ENCODE assay signal across 9 mouse cellular contexts in genomic region chr9:45677952-45678663, GRCm38 (mm10).
DNase-seq lines count a peak whose midpoint lies in the region; ATAC-seq and TF ChIP-seq lines count a peak whose summit lies in the region.
"Had no signal": no experiment of that assay in that cellular context is flagged by ENCODE, and none has a peak within 500 bp of the region (broad histone marks: within the 10 kb centered on the region; RNA-seq: fewer than 3 reads in every experiment).

No protein-coding gene starts in this region.

- H3K27me3 ChIP-seq in forebrain, embryonic 15.5 days, result no peaks in the 10 kb centered on the region
- H3K27me3 ChIP-seq in midbrain, embryonic 12.5 days, result no peaks in the 10 kb centered on the region

- WGBS in bone marrow, adult 2 months, result 44% methylated on average over 8 of the region's 8 CpGs
- WGBS in forebrain, embryonic 15.5 days, result 36% methylated on average over 8 of the region's 8 CpGs
- WGBS in midbrain, embryonic 12.5 days, result 75% methylated on average over 8 of the region's 8 CpGs

- no peak for ATAC-seq in forebrain, embryonic 15.5 days (replicated peaks)
- no peak for ATAC-seq in midbrain, embryonic 12.5 days (ENCODE audit: low FRiP score, low read depth)

- H3K36me3 ChIP-seq in forebrain, embryonic 15.5 days, result no peaks in the 10 kb centered on the region
- no peaks in the 10 kb centered on the region for H3K36me3 ChIP-seq in midbrain, embryonic 12.5 days
- H3K36me3 ChIP-seq: heart, embryonic 15.5 days had no signal

- H3K4me2 ChIP-seq in forebrain, embryonic 15.5 days (replicated peaks), result no peak overlapping the region
- H3K4me2 ChIP-seq in midbrain, embryonic 12.5 days (replicated peaks), result no peak overlapping the region

- H3K4me3 ChIP-seq in gastrocnemius, adult 2 months, result no peak overlapping the region
- H3K4me3 ChIP-seq in bone marrow, adult 2 months (replicated peaks; ENCODE audit: control insufficient read depth, low read depth, low read length), result no peak overlapping the region
- no peak overlapping the region for H3K4me3 ChIP-seq in forebrain, embryonic 15.5 days
- no peak overlapping the region for H3K4me3 ChIP-seq in midbrain, embryonic 12.5 days
- H3K4me3 ChIP-seq: heart, embryonic 15.5 days had no signal

- H3K27ac ChIP-seq in gastrocnemius, adult 2 months, result no peak overlapping the region; the same call in 1 of the 2 replicates
- peak overlapping the region; percentile 48 for H3K27ac ChIP-seq in bone marrow, adult 2 months (ENCODE audit: control insufficient read depth, insufficient read depth, low read depth, low read length, poor library complexity)
- H3K27ac ChIP-seq in forebrain, embryonic 15.5 days (replicated peaks), result peak overlapping the region; percentile 90
- peak overlapping the region; percentile 76 for H3K27ac ChIP-seq in midbrain, embryonic 12.5 days (replicated peaks)
- H3K27ac ChIP-seq: heart, embryonic 15.5 days had no signal

- TF ChIP-seq CTCF in gastrocnemius, adult 2 months (IDR thresholded peaks at IDR 0.05), result no peak
- no peak for TF ChIP-seq CTCF in bone marrow, adult 2 months (IDR thresholded peaks at IDR 0.05; ENCODE audit: control insufficient read depth, insufficient read depth, low read length)

- H3K9ac ChIP-seq in forebrain, embryonic 15.5 days (replicated peaks), result no peak overlapping the region
- no peak overlapping the region for H3K9ac ChIP-seq in midbrain, embryonic 12.5 days (replicated peaks)
- H3K9ac ChIP-seq: heart, embryonic 15.5 days had no signal

- TF ChIP-seq POLR2A in bone marrow, adult 2 months (IDR thresholded peaks at IDR 0.05; ENCODE audit: borderline replicate concordance, control insufficient read depth, low read depth, low read length), result no peak

- H3K4me1 ChIP-seq in bone marrow, adult 2 months (ENCODE audit: control insufficient read depth, insufficient read depth, low read length), result peaks cover 11% of the 10 kb centered on the region
- peaks cover 46% of the 10 kb centered on the region for H3K4me1 ChIP-seq in forebrain, embryonic 15.5 days
- H3K4me1 ChIP-seq in midbrain, embryonic 12.5 days, result peaks cover 56% of the 10 kb centered on the region

- DNase-seq in gastrocnemius, postnatal 14 days, result peak; percentile 19
- DNase-seq in gastrocnemius, adult 2 months, result no peak
- no peak for DNase-seq in spleen, postnatal 36 days (ENCODE audit: low spot score in 2 of 2)
- no peak for DNase-seq in adrenal gland, postnatal 14 days
- no peak for DNase-seq in gastrocnemius, postnatal 10 days

- intact Hi-C loops in gastrocnemius, postnatal 14 days (cut with DNase I; ENCODE audit: low total_unique reads), result no loop called here
- intact Hi-C loops in gastrocnemius, adult 2 months (cut with DNase I), result no loop called here

- H3K9me3 ChIP-seq in forebrain, embryonic 15.5 days, result no peaks in the 10 kb centered on the region
- H3K9me3 ChIP-seq in midbrain, embryonic 12.5 days, result no peaks in the 10 kb centered on the region
- H3K9me3 ChIP-seq: heart, embryonic 15.5 days had no signal
